Mouse (Mus musculus): ENCODE measurements around the gene Tnni1.

DNA sequence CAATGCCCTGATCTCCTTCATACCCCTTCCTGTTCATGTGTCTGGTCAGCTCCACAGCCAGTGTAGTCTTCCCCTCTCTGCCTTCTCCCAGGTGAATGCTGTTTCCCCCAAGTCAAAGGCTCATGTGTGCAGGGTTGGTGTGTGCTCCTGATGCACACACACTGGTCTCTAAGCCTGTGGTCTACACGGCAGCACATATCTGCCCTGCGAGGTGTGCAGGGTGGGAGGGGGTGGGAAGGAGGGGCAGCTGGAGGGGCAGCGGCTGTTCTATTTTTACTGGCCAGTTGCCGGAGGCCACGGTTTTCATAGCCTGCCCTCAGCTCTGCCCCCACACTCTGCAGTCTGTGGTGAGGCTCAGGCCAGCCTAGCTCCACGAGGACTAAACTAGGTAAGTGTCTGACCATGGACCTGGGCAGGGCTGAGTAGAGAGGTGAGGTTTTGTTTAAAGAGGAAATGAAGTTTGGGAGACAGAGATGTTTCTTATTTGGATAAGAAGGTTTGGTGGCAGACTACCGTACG, 19.9 kb downstream of the Tnni1 start:
- TF ChIP-seq CTCF (IDR thresholded peaks at IDR 0.05; ENCODE audit: low read depth) (no peak), EP300 (IDR thresholded peaks at IDR 0.05; ENCODE audit: low read depth) (no peak)

Measured in heart, postnatal 0 days (tissue).